Mouse (Mus musculus) lung, postnatal 14 days (tissue): ENCODE measurements around the gene Hand1.
A peak's percentile ranks its signal among the peaks of the same experiment; 100 is the strongest.
"Not testable (repeated sequence)": the region's sequence is repeated elsewhere in the genome, so short reads cannot be mapped to it uniquely, and the experiment has no call there.

Experiments
- DNase-seq: peaks from one replicate; pipeline ENCODE4 v3.0.0; 2021

The Hand1 gene

GRCm38 (mm10) chr11:57833296-57833977 lies 819 bp upstream of the Hand1 start:
- no peak for DNase-seq

- no peak for DNase-seq
Measured at GRCm38 (mm10) chr11:57831861-57832260, 757 bp downstream of the Hand1 start.

- DNase-seq: no peak
Measured at GRCm38 (mm10) chr11:57831281-57831781, 1.3 kb downstream of the Hand1 start.

- DNase-seq: no peak
Measured at GRCm38 (mm10) chr11:57829871-57830775, 2.5 kb downstream of the Hand1 start.

- no peak for DNase-seq
Measured at GRCm38 (mm10) chr11:57828955-57829870, 3.4 kb downstream of the Hand1 start.

- DNase-seq: no peak
Measured at GRCm38 (mm10) chr11:57827915-57828545, 4.6 kb downstream of the Hand1 start.

- DNase-seq: no peak
Measured at GRCm38 (mm10) chr11:57827048-57827914, 5.3 kb downstream of the Hand1 start.

- not testable (repeated sequence) for DNase-seq
Measured at GRCm38 (mm10) chr11:57825234-57825633, 7.4 kb downstream of the Hand1 start.

GRCm38 (mm10) chr11:57823714-57824113 lies 8.9 kb downstream of the Hand1 start:
- no peak for DNase-seq

- DNase-seq: not testable (repeated sequence)
Measured at GRCm38 (mm10) chr11:57823159-57823558, 9.5 kb downstream of the Hand1 start.

- peak; percentile 88 for DNase-seq
Measured at GRCm38 (mm10) chr11:57819999-57820581, 12.5 kb downstream of the Hand1 start.

GRCm38 (mm10) chr11:57818189-57818588 lies 14.4 kb downstream of the Hand1 start:
- no peak for DNase-seq

- DNase-seq: no peak
Measured at GRCm38 (mm10) chr11:57813641-57814040, 19.0 kb downstream of the Hand1 start.

GRCm38 (mm10) chr11:57812212-57812611 lies 20.4 kb downstream of the Hand1 start:
- no peak for DNase-seq

- DNase-seq: no peak
Measured at GRCm38 (mm10) chr11:57811006-57811405, 21.6 kb downstream of the Hand1 start.

- no peak for DNase-seq
Measured at GRCm38 (mm10) chr11:57809732-57810098, 22.9 kb downstream of the Hand1 start.

GRCm38 (mm10) chr11:57809017-57809731 lies 23.4 kb downstream of the Hand1 start:
- DNase-seq: no peak

GRCm38 (mm10) chr11:57805047-57805446 lies 27.6 kb downstream of the Hand1 start:
- DNase-seq: no peak

GRCm38 (mm10) chr11:57802511-57802870 lies 30.1 kb downstream of the Hand1 start:
- DNase-seq: no peak
